Mouse (Mus musculus) liver, embryonic 14.5 days (tissue): ENCODE results near the gene Gm45021. TPM values are rescaled to one million over a fixed set of nuclear protein-coding genes. Genes with fewer than 3 reads are reported as not detected.

Source experiments
- ATAC-seq: fragments of 200-750 bp; cut with Nextera tagmentation; 2 replicates; pipeline ENCODE4 v1.8.0; 2017; ENCODE audit warnings: moderate number of reproducible peaks, mild to moderate bottlenecking, moderate library complexity; ENCODE audit not compliant: insufficient read depth
- DNase-seq, 3 experiments: peaks; one replicate each; pipeline ENCODE4 v3.0.0-alpha.2; 2012 to 2013; ENCODE audit warnings: low read depth in 3 of 3, low spot score in 3 of 3
- H3K27ac ChIP-seq: fragments of 300-500 bp; sonication (generic); 2 replicates; pipeline ENCODE4 v1.5.1; 2014; ENCODE audit warnings: moderate library complexity, mild to moderate bottlenecking, control low read depth, inconsistent platforms
- H3K27me3 ChIP-seq: fragments of 300-500 bp; sonication (generic); 2 replicates; pipeline ENCODE4 v1.6.1; 2014; ENCODE audit warnings: mild to moderate bottlenecking, low read length, moderate library complexity; ENCODE audit not compliant: control insufficient read depth, insufficient read depth
- H3K36me3 ChIP-seq: fragments of 300-500 bp; sonication (generic); replicated peaks from 2 replicates; pipeline ENCODE4 v1.6.1; 2014; ENCODE audit warnings: low read depth; ENCODE audit not compliant: control insufficient read depth, insufficient read depth
- H3K4me1 ChIP-seq, 2 experiments: fragments of 200-500 bp in 1 of 2; fragments of 300-500 bp in 1 of 2; sonication (generic) in 1 of 2; replicated peaks; 2 replicates each; pipeline ENCODE4 v1.6.1; 2012 to 2014; ENCODE audit warnings: antibody characterized with exemption in 1 of 2, inconsistent platforms in 1 of 2, low read length in 1 of 2; ENCODE audit not compliant: control insufficient read depth in 2 of 2, insufficient read depth in 2 of 2
- H3K4me2 ChIP-seq: fragments of 300-500 bp; sonication (generic); 2 replicates; pipeline ENCODE4 v1.6.1; 2014; ENCODE audit warnings: low read depth, mild to moderate bottlenecking, control low read depth, moderate library complexity
- H3K4me3 ChIP-seq, 2 experiments: fragments of 200-500 bp in 1 of 2; fragments of 300-500 bp in 1 of 2; sonication (generic) in 1 of 2; 2 replicates each; pipeline ENCODE4 v1.5.1; 2012 to 2014; ENCODE audit warnings: low read depth in 2 of 2, low read length in 2 of 2, mild to moderate bottlenecking in 2 of 2, control low read depth in 1 of 2, inconsistent platforms in 1 of 2, moderate library complexity in 1 of 2; ENCODE audit not compliant: insufficient read depth in 1 of 2
- H3K9ac ChIP-seq: fragments of 300-500 bp; sonication (generic); replicated peaks from 2 replicates; pipeline ENCODE4 v1.6.1; 2014; ENCODE audit warnings: mild to moderate bottlenecking, control low read depth, moderate library complexity
- H3K9me3 ChIP-seq: fragments of 300-500 bp; sonication (generic); 2 replicates; pipeline ENCODE4 v1.6.1; 2016; ENCODE audit warnings: low read length, mixed read lengths; ENCODE audit not compliant: control insufficient read depth
- CTCF ChIP-seq: IDR thresholded peaks from 2 replicates; pipeline ENCODE4 v1.5.1; 2016; ENCODE audit warnings: antibody characterized with exemption, low read depth, control low read depth
- EP300 ChIP-seq: IDR thresholded peaks from 2 replicates; pipeline ENCODE4 v1.6.1; 2016; ENCODE audit warnings: antibody characterized with exemption, low read depth
- WGBS: fragments of 180-500 bp; shearing (Covaris S2); extraction: QIAGEN DNeasy Blood & Tissue Kit; methylation state at CpG from one replicate; pipeline ENCODE4 v1.1.7; 2014; ENCODE audit not compliant: insufficient replicate concordance; 5-methylcytosine and 5-hydroxymethylcytosine counted together
- polyA plus RNA-seq, 2 experiments: library from polyadenylated mRNA; depleted of rRNA in 1 of 2; stranded (reverse) in 1 of 2; unstranded in 1 of 2; fragments of >200 nt; fragmentation: Nextera tagmentation in 1 of 2; extraction: Ambion mirVana in 1 of 2; gene quantifications; 2 replicates each; pipeline versions ENCODE4 v1.2.1 to v1.2.3; 2012 to 2014

The Gm45021 gene
- polyA plus RNA-seq, 2 experiments = not detected

DNA sequence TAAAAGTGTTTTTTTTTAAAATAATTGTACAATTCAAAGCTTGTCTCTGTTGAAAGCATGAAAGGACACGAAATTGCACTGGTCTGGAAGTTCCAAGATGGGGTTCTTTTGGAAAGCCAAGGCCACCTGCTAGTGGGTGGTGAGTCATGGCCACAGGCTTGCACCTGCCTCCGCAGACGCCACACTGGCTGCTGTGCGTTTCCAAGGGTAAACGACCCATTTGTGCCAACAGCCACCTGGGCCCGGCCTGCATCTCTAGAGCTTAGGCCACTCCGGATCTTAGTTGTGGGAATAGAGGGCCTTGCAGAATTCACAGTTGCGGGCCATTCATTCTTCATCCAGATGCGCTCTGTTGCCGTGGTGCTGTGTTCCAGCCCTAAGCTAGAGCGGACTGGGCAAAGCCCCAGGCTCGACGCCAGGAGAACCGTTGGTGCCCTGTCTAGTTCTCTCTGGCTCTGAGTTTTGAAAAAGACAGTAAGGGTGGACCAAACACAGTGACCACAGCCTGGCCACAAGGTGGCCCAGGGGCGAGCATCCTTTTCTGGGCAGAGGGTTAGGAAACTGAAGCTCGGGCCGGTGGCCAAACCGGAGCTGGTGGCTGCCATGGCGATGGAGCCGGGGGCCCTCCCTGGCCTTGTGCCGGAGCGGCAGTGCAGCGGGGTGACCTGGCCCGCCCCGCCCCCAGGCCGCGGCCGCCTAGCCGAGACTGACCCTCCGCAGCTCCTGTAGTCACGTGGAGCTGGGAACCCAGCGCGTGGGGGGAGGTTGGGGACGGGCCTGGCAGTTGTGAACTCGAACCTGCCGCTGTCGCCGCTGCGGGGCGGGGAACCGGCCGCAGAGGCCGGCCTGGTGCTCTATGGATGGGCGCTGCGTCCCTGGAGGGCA lies 4.0 kb downstream of the Gm45021 start, which contains the start of the genes Repin1 and Gm44965:
Repin1 (plus strand) TSS at position 726 of the 885 bp plus-strand sequence.
Gm44965 (plus strand) TSS at position 784 of the 885 bp plus-strand sequence.
- H3K9ac ChIP-seq = peak within 1 kb of the TSS; percentile 56
- H3K36me3 ChIP-seq = no peaks in the 10 kb centered on the region; the same call in 1 of the 2 replicates

GRCm38 (mm10) chr6:48594043-48594738 lies 4.8 kb downstream of the Gm45021 start:
- Histone ChIP-seq H3K4me2 (peak overlapping the region; percentile 66), H3K4me1 (0 out of 4 replicates have a peak, but pooled peaks cover 0 to 3% of the 10 kb centered on the region in 2 experiments), H3K36me3 (no peaks in the 10 kb centered on the region; the same call in 1 of the 2 replicates), H3K9ac (peak overlapping the region; percentile 56), H3K9me3 (no peaks in the 10 kb centered on the region; the same call in 1 of the 2 replicates), H3K4me3 (peak overlapping the region; percentile 61 to 62), H3K27me3 (no peaks in the 10 kb centered on the region), H3K27ac (no peak overlapping the region)
- no peak for DNase-seq
- TF ChIP-seq EP300 (no peak), CTCF (no peak)
- 1% methylated on average over 39 of the region's 41 CpGs for WGBS
- peak; percentile 40 for ATAC-seq

More for the DNA sequence above, 4.0 kb downstream of the Gm45021 start, which contains the start of the genes Repin1 and Gm44965:
- H3K27ac ChIP-seq = no peak within 1 kb of the TSS
- 0 out of 4 replicates have a peak, but pooled peaks cover 0 to 2% of the 10 kb centered on the region in 2 experiments for H3K4me1 ChIP-seq
- no peaks in the 10 kb centered on the region for H3K27me3 ChIP-seq
- peak within 1 kb of the TSS; percentile 66 for H3K4me2 ChIP-seq
- TF ChIP-seq EP300 (no peak), CTCF (0 out of 2 replicates have a peak, but pooled peaks have one; percentile 29)
- DNase-seq (peak; percentile 37 to 52 (median 37)), ATAC-seq (peak; percentile 82)
- H3K9me3 ChIP-seq = no peaks in the 10 kb centered on the region; the same call in 1 of the 2 replicates
- peak within 1 kb of the TSS; percentile 61 to 62 for H3K4me3 ChIP-seq
- WGBS = 9% methylated on average over 45 of the region's 45 CpGs

DNA sequence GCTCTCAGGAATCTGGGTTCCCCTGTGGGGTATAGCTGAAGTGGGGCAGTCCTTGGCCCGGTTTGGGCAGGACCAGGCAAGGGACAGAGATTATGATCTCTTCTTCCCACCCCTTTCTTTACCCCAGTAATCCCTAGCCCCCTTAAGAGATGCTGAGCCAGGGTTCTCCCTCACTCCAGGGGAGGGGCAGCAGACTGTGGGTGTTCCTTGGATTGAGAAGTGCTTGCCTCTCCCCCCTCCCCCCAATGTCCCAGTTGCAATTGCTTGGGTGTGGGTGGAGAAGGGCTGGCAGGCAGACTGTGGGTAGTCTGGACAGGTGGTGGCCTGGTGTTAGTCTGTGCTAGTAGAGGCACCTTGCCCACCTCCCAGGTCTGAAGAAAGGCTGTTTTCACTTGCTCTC lies 5.9 kb downstream of the Gm45021 start:
- 27% methylated on average over 1 of the region's 1 CpGs for WGBS
- no peaks in the 10 kb centered on the region; the same call in 1 of the 2 replicates for H3K36me3 ChIP-seq
- no peak overlapping the region for H3K27ac ChIP-seq
- no peak for ATAC-seq
- no peak for DNase-seq
- no peak overlapping the region; a peak in 1 of 4 replicates for H3K4me3 ChIP-seq
- no peak overlapping the region for H3K9ac ChIP-seq
- H3K4me1 ChIP-seq = 0 out of 4 replicates have a peak, but pooled peaks cover 0 to 3% of the 10 kb centered on the region in 2 experiments
- TF ChIP-seq CTCF (no peak), EP300 (no peak)
- H3K27me3 ChIP-seq = no peaks in the 10 kb centered on the region
- no peaks in the 10 kb centered on the region; the same call in 1 of the 2 replicates for H3K9me3 ChIP-seq
- peak overlapping the region; percentile 66 for H3K4me2 ChIP-seq

GRCm38 (mm10) chr6:48596545-48597232 lies 7.3 kb downstream of the Gm45021 start:
- Histone ChIP-seq H3K4me1 (peaks cover 2 to 3% of the 10 kb centered on the region in 2 experiments; a peak in 2 of 4 replicates), H3K27ac (no peak overlapping the region), H3K9ac (no peak overlapping the region), H3K27me3 (no peaks in the 10 kb centered on the region), H3K9me3 (no peaks in the 10 kb centered on the region; the same call in 1 of the 2 replicates), H3K4me2 (no peak overlapping the region), H3K36me3 (no peaks in the 10 kb centered on the region; the same call in 1 of the 2 replicates), H3K4me3 (no peak overlapping the region)
- TF ChIP-seq CTCF (no peak), EP300 (no peak)
- 89% methylated on average over 45 of the region's 45 CpGs for WGBS
- no peak for DNase-seq
- no peak for ATAC-seq
